Mouse (Mus musculus) adrenal gland, postnatal 10 days (tissue): ENCODE measurements around the gene Fcgrt. TPM values are rescaled to one million over a fixed set of nuclear protein-coding genes. Genes with fewer than 3 reads are reported as not detected.
"Not testable (repeated sequence)": the region's sequence is repeated elsewhere in the genome, so short reads cannot be mapped to it uniquely, and the experiment has no call there.

Experiments
- DNase-seq: peaks from one replicate; pipeline ENCODE4 v3.0.0; 2021; ENCODE audit warnings: mixed read lengths
- total RNA-seq, 2 experiments: library from RNA; stranded (reverse); gene quantifications; 2 replicates each; pipeline ENCODE4 v1.2.3; 2021

The Fcgrt gene
- total RNA-seq, 2 experiments from 2014 or later, result 169 to 185 TPM

DNA sequence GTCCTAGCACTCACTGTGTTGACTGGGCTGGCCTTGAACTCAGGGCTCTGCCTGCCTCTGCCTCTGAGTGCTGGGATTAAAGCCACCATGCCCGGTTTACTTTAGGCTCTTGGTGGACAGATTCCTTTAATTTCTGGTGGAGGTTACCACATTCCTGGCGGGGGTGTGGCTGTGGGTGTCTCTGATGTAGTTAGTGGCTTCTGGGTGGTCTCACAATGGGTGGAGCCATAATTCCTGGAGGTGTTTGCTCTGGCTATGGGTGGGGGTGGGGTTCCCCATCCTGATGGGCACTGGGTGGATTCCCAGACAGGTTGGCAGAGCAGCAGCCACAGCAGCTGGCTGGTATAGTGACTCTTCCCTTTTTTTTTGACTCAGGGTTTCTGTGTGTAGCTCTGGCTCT is 8.3 kb upstream of the Fcgrt start:
- DNase-seq, result no peak

DNA sequence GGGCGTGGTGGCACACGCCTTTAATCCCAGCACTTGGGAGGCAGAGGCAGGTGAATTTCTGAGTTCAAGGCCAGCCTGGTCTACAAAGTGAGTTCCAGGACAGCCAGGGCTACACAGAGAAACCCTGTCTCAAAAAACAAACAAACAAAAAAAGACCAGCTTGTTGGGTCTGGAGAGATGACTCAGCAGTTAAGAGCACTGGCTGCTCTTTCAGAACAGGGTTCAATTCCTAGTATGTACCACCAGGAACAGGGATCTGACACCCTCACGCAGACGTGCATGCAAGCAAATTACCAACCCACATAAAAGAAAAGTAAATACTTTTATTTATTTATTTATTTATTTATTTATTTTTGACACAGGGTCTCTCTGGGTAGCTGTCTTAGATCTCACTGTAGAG is 6.4 kb upstream of the Fcgrt start:
- not testable (repeated sequence) for DNase-seq

DNA sequence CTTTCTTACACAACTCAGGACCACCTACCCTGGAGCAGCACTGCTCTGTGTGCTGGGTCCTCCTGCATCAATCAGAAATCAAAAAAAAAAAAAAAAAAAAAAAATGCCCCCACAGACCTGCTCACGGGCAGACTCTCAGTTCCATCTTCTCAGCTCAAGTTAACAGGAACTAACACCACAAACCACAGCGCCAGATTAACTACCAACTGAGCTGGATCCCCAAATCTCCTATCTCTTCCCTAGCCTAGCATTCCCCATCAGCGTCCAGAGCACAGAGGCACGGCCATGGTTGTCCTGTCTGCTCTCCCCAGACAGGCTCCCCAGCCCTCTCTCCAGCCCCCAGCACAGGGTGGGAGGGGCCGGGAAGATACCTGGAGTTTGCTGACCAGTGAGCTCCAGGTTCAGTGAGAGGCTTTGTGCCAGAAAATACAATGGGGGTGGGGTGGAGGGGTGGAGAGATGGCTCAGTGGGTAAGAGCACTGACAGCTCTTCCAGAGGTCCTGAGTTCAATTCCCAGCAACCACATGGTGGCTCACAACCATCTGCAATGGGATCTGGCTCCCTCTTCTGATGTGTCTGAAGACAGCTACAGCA is 3.5 kb upstream of the Fcgrt start:
- no peak for DNase-seq

DNA sequence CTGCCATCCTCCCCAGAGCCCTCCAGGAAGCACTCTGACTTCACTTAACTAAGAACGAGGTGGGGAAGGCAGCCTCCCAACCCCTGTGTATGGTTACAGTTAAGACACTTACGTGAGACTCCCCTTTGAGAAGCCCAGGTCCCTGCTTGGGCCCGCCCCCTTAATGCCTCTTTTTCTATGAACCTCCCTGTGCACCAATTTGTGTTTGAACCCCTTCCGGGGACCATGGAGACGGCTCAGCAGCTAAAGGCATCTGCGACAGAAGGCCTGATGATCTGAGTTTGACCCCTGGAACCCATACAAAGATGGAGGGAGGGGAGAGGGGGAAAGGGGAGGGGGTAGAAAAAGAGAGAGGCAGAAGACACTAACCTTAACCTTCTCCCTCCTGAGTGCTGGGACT is 2.8 kb upstream of the Fcgrt start:
- no peak for DNase-seq

DNA sequence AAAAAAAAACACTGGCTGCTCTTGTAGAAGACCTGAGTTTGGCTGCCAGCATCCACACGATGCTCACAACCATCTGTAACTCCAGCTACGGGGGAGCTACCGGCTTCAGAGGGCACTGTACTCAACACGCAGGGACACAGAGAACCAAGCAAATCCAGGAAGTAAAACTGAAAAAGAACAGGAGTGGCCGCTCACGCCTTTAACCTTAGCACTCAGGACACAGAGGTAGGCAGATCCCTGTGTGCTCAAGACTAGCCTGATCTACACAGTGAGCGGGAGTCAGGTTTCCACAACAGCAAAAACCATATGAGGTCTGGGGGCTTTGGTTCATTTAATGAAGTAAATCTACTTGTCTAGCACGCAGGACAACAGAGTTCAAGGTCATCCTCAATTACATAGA is 1.8 kb upstream of the Fcgrt start:
- DNase-seq, result no peak

DNA sequence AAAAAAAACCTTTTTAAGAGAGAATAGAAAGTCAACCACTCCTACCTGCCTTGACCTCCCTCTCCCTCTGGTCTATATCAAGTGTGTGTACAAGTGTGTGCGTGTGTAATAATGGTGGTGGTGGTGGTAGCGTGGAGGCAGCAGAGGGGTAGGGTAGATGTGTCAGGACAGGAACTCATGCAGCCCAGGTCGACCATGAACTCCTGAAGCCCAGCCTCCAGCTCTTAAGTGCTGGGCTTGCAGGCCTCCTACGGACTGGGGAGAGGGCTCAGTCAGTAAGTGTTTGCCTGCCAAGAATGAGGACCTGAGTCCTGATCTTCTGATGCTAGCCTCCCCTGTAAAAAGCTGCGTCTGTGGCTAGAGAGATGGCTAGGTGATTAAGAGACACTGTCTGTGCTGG is 1.3 kb upstream of the Fcgrt start:
- no peak for DNase-seq

DNA sequence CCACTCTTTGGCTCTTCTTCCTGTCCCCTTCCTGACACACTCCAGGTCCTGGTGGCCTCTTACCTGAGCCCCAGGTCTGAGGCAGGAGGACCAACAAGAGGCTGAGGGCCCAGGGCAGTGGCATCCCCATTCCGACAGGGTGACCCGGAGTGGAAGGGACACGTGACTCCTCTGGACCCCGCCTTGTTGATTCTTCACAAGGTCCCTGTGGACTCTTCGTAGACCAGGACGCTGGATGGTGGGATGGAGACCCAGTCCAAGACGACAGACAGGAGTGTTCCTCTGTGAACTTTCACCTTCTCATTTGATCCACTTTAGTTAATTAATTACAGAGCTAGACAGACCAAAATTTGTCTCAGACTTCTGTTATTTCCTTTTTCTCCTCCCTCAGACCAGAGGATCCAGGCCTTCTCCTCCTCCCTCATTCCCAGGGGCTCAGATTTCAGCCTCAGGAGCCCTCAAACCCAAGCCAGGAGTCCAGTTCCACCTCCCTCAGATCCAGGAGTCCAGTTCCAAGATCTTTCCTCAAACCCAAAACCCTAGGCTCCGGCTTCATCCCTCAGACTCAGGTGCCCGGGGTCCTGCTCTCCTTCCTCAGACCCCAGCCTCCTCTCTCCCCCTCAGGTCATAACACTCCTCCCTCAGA is 588 bp downstream of the Fcgrt start:
- peak; percentile 49 for DNase-seq

DNA sequence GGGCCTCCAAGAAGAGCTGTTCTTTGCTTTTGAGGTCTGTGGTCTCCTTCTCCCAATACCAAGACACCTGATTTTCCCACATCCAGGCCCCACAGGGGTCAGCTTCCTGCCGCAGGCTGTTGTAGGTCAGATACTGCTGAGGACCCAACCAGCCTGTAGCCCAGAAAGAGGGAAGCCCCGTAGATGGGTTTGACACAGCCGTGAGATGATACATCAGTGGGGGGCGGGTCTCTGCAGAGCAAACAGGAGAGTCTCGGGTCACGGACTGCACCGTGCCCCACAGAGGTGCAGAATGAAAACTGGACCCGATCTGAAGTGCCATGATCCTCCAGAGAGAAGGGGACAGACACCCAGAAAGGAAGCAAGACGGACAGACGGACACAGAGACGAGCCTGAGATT is 1.2 kb downstream of the Fcgrt start:
- no peak for DNase-seq

DNA sequence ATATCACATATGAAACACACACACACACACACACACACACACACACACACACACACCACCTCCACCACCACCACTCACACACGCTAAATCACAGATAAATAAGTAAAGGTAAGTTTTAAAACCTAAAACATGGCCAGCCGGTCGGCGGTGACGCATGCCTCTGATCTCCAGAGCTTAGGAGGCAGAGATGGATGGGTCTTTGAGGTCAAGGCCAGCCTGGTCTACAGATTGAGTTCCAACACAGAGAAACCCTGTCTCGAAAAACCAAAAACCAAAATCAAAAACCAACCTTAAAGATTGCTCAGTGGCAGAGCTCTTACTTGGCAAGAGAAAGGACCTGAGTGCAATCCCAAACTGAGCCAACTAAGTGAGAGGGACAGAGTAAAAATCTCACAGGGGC is 3.6 kb downstream of the Fcgrt start:
- DNase-seq, result no peak

DNA sequence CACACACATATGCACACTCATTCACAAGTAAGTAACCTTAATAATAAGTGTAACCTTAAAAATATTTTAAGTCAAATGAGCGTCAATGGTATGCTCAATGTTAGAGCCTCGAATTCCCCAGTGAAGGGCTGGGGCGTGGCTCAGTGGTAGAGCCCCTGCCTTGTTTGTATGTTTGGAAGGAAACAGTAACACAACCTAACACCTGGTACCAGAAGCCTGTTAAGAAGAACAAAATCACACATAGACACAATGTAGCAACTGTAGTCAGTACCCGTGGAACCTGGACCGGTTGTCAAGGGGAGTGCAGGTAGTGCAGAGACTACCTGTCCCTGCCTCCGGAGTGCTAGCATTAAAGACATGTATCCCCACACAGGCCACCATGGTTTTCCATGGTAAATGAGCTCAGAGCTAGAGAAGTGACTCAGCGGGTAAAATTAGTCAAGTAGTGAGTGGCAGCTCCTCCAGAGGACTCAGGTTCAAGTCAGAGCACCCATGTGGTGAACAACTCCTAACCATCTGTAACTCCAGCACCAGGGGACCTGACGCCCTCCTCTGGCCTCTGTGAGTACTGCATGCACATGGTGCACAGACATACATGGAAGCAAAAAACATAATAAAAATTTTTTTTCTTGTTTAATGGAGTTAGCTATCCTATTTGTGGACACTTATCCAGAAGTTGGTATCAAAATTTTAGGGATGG is 5.0 kb downstream of the Fcgrt start:
- no peak for DNase-seq

DNA sequence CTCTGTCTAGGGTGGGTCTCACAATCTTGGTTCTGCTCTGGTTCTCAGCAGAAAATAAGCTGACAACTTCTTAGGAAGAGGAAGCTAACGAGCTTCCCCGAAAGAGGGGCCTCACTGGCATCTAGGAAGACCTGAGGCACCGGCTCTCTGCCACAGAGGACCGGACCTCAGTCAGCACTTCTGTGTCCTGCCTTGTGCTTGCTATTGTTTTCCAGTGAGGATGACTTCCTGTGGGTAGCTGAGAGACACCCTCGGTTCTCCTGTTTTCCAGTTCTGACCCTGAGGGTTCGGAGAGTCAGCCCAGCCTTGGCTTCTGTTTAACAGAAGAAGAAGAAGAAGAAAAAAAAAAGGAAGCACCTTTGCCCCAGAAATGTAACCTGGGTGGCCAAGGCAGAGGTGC is 6.2 kb downstream of the Fcgrt start:
- DNase-seq, result no peak

DNA sequence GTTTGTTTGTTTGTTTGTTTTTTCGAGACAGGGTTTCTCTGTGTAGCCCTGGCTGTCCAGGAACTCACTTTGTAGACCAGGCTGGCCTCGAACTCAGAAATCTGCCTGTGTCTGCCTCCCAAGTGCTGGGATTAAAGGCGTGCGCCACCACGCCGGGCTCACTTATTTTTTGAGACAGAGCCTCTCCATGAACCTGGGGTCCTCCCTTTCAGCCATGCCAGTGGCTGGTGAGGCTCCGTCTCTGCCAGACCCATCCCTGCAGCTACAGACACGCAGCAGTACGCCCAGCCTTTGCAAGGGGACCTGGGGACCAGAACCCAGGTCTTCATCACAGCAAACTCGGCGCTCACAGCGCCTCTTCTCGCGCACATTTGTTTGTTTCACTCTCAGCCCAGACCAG is 7.7 kb downstream of the Fcgrt start:
- not testable (repeated sequence) for DNase-seq

DNA sequence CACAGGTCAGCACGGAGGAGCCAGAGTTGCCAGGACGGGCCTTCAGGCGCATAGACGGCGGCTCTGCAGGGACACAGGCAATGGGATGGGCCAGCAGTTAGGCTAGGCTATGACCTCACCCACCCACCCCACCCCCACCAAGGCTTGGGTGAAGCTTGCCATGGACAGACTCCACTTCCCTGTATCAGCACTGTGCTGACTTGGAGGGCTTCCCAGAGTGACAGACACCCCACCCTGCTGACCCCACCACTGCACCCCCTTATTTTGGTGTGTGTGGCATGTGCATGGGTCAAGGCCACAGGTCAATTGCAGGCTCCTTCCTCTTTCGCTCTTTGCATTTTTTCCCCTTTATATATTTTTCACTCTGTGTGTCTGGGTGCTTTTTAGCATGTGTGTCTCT is 8.3 kb downstream of the Fcgrt start:
- no peak for DNase-seq

DNA sequence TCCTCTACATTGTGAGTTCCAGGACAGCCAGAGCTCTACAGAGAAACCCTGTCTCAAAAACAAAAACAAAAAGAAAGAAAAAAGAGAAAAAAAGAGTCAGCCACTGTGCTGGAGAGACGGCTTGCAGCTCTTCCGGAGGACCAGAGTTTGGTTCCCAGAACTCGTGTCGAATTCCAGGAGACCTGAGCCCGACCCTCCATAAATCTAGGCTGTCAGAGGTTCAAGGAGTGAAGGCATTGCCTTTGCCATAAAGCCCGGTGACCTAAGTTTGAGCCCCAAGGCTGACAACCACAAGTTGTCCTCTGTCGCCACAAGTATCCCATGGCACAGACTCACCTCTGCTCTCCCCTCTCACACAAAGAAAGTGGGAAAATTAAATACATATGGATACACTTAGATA is 9.5 kb downstream of the Fcgrt start:
- peak; percentile 2 for DNase-seq

DNA sequence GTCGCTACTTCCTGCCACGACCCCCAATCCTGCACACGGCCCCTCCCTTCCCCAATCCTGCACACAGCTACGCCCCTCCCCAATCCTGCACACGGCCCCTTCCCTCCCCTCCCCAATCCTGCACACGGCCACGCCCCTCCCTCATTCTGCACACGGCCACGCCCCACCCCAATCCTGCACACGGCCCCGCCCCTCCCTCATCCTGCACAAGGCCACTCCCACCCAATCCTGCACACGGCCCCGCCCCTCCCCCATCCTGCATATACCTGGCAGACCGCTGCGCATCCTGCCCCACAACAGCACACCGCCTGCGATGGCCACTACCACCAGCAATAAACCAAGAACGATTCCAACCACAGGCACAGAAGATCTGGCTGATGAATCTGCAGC is 10.1 kb downstream of the Fcgrt start:
- DNase-seq, result peak; percentile 26

DNA sequence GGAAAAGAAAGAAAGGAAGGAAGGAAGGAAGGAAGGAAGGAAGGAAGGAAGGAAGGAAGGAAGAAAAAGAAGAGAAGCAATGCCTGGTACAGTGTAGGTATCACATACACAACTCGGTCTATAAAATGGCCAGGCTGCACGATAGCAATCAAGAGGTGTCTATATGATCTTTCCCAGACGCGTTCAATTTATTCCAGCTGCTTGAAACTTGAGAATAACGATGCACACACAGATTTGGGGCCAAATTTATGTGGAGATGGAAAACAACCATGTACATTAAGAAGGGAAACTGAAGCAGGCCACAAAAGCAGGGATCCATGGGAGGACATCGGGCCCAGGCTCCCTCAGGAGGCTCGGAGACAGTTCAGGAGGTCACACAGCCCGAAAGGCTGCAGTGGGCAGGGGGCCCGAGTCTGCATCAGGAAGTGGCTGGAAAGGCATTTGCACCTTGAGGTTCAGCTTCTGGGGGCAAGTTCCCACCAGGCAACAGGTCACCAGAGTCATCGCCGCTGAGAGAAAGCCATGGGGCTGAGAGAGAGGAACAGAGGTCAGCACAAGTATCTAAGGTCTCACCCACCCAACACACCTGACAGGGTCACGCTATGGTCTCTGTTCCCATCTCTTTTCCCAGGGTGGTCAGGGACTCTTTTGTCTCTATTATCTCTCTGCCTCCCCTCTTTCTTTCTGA is 10.7 kb downstream of the Fcgrt start:
- DNase-seq, result no peak

DNA sequence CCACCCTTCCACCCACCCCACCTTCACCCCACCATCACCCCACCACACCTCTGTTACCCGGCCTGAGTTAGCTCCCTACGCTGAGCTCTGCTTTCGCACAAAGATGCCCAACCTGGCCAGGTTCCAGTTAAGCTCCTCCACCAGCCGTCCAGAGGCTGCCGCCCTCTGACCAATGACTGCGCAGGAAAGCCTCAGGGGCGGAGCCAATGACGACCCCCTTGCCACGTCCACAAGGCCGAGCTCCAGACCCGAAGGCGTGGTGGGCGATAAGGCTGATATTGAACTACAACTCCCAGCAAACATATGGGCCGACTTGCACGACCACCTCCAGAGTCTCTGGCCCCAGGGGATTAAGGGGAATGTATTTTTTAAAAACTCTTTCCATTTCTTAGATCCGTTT is 11.6 kb downstream of the Fcgrt start, which contains the start of gene Rcn3:
Rcn3 (minus strand) TSS at position 174 of the 400 bp plus-strand sequence.
- DNase-seq, result peak; percentile 88

DNA sequence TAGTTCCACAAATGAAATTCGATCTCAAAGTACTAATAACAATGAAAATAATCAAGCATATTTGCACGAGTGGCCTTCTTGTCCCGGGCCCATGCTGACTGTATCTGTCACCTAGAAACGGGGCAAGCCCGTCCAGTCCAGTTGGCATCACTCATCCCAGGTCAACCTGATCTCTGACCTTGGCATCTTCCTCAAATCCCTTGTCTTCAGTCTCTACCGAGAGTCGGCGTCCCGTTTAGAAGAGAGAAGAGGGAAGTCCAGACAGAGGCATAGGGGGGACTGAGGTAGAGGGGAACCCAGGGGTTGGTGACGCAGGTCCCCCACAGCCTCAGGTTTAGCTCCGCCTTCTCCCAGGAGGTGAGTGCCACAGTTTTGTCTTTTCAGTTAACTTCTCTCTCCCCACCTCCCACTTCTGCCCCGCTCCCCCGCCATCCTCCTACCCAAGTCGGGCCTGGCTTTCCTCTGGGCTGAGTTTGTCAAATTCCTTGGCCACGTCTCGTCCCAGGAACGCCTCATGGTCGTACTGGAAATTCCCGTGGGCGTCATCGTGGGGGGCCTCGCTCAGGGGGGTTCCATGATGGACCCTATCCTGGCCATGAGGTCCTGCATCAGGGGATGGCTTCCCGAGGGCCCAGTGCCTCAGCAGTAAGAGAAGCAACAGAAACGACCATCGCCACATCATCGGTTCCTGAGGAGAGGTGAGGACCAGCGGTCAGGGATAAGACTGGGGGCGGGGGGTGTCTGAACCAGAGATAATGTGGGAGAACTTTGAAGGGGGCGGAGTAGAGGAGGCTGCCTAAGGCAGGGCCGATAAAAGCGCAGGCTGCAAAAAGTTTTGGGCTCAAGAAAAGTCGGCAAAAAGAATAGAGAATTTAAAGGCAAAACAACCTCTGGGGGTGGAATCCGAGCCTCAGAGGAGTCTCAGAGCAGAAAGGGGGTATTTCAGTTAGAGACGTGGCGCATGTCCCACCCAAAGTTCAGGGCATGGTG is 12.4 kb downstream of the Fcgrt start:
- no peak for DNase-seq

DNA sequence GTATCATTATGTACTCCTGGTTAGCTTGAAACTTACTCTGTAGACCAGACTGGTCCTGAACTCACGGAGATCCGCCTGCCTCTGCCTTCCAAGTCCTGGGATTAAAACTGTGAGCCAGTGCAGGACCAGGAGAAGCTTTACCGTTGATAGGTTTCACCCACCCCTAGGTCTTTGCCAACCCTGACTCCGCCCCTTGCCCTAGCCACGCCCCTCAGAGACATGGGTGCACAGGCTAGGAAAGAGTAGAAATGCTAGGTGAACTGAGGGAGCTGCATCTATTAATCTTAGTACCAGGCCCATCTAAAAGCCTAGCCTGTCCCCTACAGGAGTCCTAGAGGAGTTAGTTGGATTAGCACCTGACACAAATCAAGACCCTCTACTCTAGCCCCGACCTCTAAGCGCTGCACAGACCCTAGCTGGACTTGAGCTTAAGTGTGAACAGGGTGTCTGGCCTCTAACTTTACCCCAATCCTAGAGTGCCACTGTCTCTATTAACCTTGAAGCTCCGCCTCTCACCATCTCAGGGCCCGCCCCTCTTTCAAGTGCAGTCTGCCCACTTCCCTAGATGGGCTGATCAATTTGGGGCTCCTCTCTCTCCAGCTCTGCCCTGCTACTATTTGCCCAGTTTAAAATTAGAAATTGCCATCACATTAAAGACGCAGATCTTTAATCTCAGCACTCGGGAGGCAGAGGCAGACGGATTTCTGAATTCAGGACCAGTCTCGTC is 13.2 kb downstream of the Fcgrt start:
- DNase-seq, result peak; percentile 18

DNA sequence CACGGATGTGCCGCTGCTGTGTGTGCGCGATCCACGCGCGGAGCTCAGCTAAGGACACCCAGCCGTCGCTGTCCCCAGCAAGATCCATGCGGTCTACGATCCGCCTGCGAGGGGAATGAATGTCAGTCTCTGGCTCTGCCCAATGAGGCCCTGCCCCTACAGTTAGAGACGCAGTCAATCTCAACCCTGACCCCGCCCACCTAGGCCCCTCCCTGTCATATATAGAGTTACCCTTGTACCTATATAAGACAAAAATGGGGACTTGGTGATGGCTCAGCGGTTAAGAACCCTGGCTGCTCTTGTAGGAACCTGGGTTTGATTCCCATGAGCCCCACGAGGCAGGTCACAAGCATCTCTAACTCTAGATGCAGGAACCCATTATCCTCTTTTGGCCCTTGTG is 15.1 kb downstream of the Fcgrt start:
- DNase-seq, result no peak

DNA sequence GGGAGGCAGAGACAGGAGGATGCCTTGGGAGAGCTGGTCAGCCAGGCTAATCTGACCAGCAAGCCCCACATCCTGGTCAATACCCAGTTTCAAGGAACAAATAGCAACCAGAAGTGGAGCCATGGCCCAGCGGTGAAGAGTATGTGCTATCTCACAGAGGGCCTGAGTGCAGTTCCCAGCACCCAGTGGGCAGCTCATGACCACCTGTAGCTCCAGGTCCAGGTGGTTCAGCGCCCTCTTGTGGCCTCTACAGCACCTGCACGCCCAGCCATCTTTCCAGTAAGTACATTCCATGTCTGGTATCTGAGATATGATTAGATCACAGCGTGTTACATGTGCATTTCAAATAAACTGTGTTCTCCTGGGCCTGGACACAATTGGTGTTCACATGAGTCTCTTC is 17.6 kb downstream of the Fcgrt start:
- DNase-seq, result peak; percentile 3
